Mouse (Mus musculus): ENCODE data around the gene Fam19a4.
"Not testable (repeated sequence)": the region's sequence is repeated elsewhere in the genome, so short reads cannot be mapped to it uniquely, and the experiment has no call there.

The Fam19a4 gene

DNA sequence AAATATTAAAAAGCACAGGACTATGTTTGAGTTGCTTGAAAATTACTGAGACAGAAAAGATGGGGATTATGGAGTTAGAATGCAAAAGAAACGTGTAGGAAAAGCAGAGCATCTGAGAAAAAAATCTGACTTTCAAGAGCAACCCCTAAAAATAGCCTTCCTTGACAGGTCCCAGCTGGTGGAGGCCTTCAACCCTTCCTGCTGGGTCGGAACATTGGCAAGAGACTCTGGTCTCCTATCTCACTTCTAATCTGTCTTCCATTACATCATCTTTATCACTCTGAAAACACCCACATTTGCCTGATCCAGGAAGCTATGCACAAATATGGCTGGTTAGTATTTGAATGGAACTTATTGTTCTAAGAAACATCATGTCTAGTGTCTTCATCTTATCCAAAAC lies 115.4 kb downstream of the Fam19a4 start:
- DNase-seq (ENCODE audit: low read depth): no peak

- no peak for DNase-seq (ENCODE audit: low read depth)
These were observed 124.4 kb downstream of the Fam19a4 start for GRCm38 (mm10) chr6:96935776-96936175.

GRCm38 (mm10) chr6:96909061-96909480 lies 151.1 kb downstream of the Fam19a4 start:
- no peak for DNase-seq (ENCODE audit: low read depth)

- DNase-seq (ENCODE audit: low read depth): not testable (repeated sequence)
These were observed 183.1 kb downstream of the Fam19a4 start for GRCm38 (mm10) chr6:96877105-96877504.

DNA sequence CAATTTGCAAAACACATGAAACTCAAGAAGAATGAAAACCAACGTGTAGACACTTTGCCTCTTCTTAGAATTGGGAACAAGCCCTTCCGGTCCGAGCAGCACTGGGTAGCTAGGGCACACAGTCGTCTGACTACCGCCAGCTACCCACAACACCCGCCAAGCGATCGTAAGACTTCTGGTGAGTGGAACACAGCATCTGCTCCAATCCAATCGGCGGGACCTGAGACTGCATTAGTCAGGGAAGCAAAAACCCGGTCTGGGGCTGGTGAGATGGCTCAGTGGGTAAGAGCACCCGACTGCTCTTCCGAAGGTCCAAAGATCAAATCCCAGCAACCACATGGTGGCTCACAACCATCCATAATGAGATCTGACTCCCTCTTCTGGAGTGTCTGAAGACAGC lies 183.6 kb downstream of the Fam19a4 start:
- DNase-seq (ENCODE audit: low read depth): not testable (repeated sequence)

DNA sequence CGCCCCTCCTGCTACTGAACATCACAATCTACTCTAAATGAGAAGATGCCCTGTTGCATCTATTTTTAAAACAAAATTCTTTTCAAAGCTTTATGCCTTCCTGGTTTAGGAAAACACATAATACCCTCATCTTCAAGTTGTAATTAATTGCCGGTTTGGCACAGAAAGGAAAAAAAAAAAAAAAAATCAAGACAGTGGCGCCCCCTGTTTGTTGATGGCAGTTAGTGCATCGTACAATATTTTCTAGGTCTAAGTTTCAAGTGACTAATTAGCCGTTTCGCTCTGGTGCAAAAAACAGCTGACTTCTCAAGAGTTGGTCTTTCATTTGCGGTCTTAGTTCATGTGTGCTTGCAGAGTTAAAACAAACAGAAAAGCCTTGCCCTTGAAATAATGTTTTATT lies 207.1 kb downstream of the Fam19a4 start:
- no peak for DNase-seq (ENCODE audit: low read depth)

DNA sequence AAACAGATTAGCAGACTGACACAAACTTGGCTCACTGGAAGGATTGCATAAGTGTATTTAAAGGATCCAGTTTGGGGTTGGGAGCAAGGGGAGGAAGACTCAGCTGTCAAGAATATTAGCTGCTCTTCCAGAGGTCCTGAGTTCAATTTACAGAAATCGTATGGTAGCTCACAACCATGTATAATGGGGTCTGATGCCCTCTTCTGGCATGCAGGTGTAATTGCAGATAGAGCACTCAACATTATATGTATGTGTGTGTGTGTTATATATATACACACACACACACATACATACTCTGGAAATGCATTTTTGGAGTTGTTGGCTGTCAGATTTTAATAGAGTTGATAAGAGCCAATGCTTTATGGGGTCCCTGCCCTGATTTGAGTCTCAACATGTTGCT lies 216.3 kb downstream of the Fam19a4 start:
- DNase-seq (ENCODE audit: low read depth): no peak

DNA sequence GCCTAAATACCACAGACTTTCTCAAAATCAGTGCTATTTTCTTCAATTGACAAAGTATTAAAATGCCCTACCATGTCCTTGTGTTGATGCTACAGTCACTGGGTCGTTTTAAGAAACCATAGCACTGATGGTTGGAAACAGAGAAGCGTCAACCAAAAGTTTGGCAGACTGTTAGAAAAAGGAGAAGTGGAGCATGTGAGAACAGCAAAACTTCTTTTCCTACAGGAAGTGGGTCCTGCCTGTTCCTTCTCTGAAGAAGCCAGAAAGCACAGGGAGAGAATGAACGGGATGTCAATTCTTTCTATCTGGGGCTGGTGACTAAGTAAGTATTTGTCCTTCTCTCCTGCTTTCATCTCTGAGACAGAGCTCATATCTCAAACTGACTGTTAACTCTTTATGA lies 219.6 kb downstream of the Fam19a4 start:
- no peak for DNase-seq (ENCODE audit: low read depth)

DNA sequence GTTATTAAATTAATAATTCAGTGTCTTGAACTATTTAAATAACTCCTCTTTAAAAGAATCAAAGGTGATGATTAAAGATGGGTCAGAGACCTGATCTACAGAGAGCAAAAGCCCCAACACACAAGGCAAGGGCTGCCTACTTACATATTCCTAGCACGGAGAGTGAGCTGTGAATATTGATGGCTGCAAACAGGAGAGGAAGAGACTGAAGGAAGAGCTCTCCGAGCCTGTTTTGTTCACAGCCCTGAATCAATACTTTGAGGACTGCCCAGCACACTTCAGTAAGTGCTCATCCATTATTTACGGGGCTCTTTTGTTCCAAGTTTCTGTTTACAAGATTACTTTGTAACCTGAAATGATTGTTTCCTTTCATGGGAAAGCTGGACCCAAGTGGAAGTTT lies 233.6 kb downstream of the Fam19a4 start:
- DNase-seq (ENCODE audit: low read depth): no peak

- DNase-seq (ENCODE audit: low read depth): no peak
These were observed 257.2 kb downstream of the Fam19a4 start for GRCm38 (mm10) chr6:96802981-96803380.

- DNase-seq (ENCODE audit: low read depth): no peak
These were observed 261.5 kb downstream of the Fam19a4 start for GRCm38 (mm10) chr6:96798746-96799145.

- DNase-seq (ENCODE audit: low read depth): no peak
These were observed 262.8 kb downstream of the Fam19a4 start for GRCm38 (mm10) chr6:96797451-96797850.

All from naive thymus-derived CD4-positive, alpha-beta T cell, adult 2 months (primary cell).